Mouse (Mus musculus) liver (tissue): Measurements from ENCODE around the gene Gps2.
A peak's percentile ranks its signal among the peaks of the same experiment; 100 is the strongest.
"Not testable (repeated sequence)": the region's sequence is repeated elsewhere in the genome, so short reads cannot be mapped to it uniquely, and the experiment has no call there.

Experiments
- DNase-seq: peaks from one replicate; pipeline ENCODE4 v3.0.0-alpha.2; 2020; ENCODE audit warnings: mixed read lengths

Gene Gps2

GRCm38 (mm10) chr11:69937834-69938233 is 24.1 kb downstream of the Gps2 start:
- no peak for DNase-seq

GRCm38 (mm10) chr11:69938401-69938979 is 24.8 kb downstream of the Gps2 start:
- no peak for DNase-seq

- DNase-seq = no peak
Measured at GRCm38 (mm10) chr11:69939181-69939580, 25.5 kb downstream of the Gps2 start.

GRCm38 (mm10) chr11:69939731-69940130 is 26.0 kb downstream of the Gps2 start:
- DNase-seq = no peak

GRCm38 (mm10) chr11:69940962-69941361 is 27.3 kb downstream of the Gps2 start:
- no peak for DNase-seq

- DNase-seq = peak; percentile 28
Measured at GRCm38 (mm10) chr11:69945216-69945615, 31.5 kb downstream of the Gps2 start.

- DNase-seq = peak; percentile 89
Measured at GRCm38 (mm10) chr11:69945997-69946891, 32.6 kb downstream of the Gps2 start.

GRCm38 (mm10) chr11:69947337-69948065 is 33.8 kb downstream of the Gps2 start:
- peak; percentile 70 for DNase-seq

- peak; percentile 99 for DNase-seq
Measured at GRCm38 (mm10) chr11:69948066-69948762, 34.5 kb downstream of the Gps2 start, which contains the start of gene Slc2a4. Gene Slc2a4, minus strand, starts transcription at chr11:69948188.

GRCm38 (mm10) chr11:69948763-69949150 is 35.1 kb downstream of the Gps2 start:
- DNase-seq = peak; percentile 90

GRCm38 (mm10) chr11:69950807-69951459 is 37.2 kb downstream of the Gps2 start:
- peak; percentile 53 for DNase-seq

GRCm38 (mm10) chr11:69952274-69952673 is 38.6 kb downstream of the Gps2 start:
- DNase-seq = no peak

GRCm38 (mm10) chr11:69953267-69953915 is 39.7 kb downstream of the Gps2 start:
- no peak for DNase-seq

- DNase-seq = not testable (repeated sequence)
Measured at GRCm38 (mm10) chr11:69955618-69956017, 41.9 kb downstream of the Gps2 start.

- no peak for DNase-seq
Measured at GRCm38 (mm10) chr11:69956218-69956617, 42.5 kb downstream of the Gps2 start.

GRCm38 (mm10) chr11:69960616-69961015 is 46.9 kb downstream of the Gps2 start:
- DNase-seq = peak; percentile 49

- no peak for DNase-seq
Measured at GRCm38 (mm10) chr11:69961841-69962240, 48.2 kb downstream of the Gps2 start.

- no peak for DNase-seq
Measured at GRCm38 (mm10) chr11:69964650-69965270, 51.1 kb downstream of the Gps2 start, which contains the start of gene Cldn7. Gene Cldn7, plus strand, starts transcription at chr11:69964779.

- no peak for DNase-seq
Measured at GRCm38 (mm10) chr11:69965271-69966005, 51.8 kb downstream of the Gps2 start.
